Mouse (Mus musculus) heart, embryonic 15.5 days (tissue): ENCODE measurements around the gene Slc7a11. TPM values are rescaled to one million over a fixed set of nuclear protein-coding genes. Genes with fewer than 3 reads are reported as not detected.

Experiments
- ATAC-seq: fragments of 200-750 bp; cut with Nextera tagmentation; replicated peaks from 2 replicates; pipeline ENCODE4 v1.8.0; 2017; ENCODE audit warnings: low read depth, moderate TSS enrichment; ENCODE audit not compliant: insufficient number of reproducible peaks, insufficient read depth, low FRiP score
- H3K27ac ChIP-seq: fragments of 300-500 bp; sonication (generic); 2 replicates; pipeline ENCODE4 v1.5.1; 2015; ENCODE audit warnings: mild to moderate bottlenecking, inconsistent platforms
- H3K27me3 ChIP-seq: fragments of 300-500 bp; sonication (generic); 2 replicates; pipeline ENCODE4 v1.6.1; 2015; ENCODE audit warnings: inconsistent platforms
- H3K36me3 ChIP-seq: fragments of 300-500 bp; sonication (generic); 2 replicates; pipeline ENCODE4 v1.6.1; 2015; ENCODE audit warnings: mild to moderate bottlenecking, inconsistent platforms
- H3K4me1 ChIP-seq: fragments of 300-500 bp; sonication (generic); replicated peaks from 2 replicates; pipeline ENCODE4 v1.6.1; 2015; ENCODE audit warnings: inconsistent platforms
- H3K4me2 ChIP-seq: fragments of 300-500 bp; sonication (generic); 2 replicates; pipeline ENCODE4 v1.6.1; 2015; ENCODE audit warnings: inconsistent platforms, mild to moderate bottlenecking, moderate library complexity
- H3K4me3 ChIP-seq: fragments of 300-500 bp; sonication (generic); 2 replicates; pipeline ENCODE4 v1.5.1; 2015; ENCODE audit warnings: mild to moderate bottlenecking, inconsistent platforms
- H3K9ac ChIP-seq: fragments of 300-500 bp; sonication (generic); 2 replicates; pipeline ENCODE4 v1.6.1; 2015; ENCODE audit warnings: mild to moderate bottlenecking, inconsistent platforms
- H3K9me3 ChIP-seq: fragments of 300-500 bp; sonication (generic); replicated peaks from 2 replicates; pipeline ENCODE4 v1.6.1; 2016; ENCODE audit warnings: inconsistent platforms
- WGBS: fragments of 180-500 bp; shearing (Covaris S2); methylation state at CpG from one replicate; pipeline ENCODE4 v1.1.7; 2015; ENCODE audit warnings: mixed read lengths; 5-methylcytosine and 5-hydroxymethylcytosine counted together
- polyA plus RNA-seq: library from polyadenylated mRNA; unstranded; fragments of >200 nt; fragmentation: Nextera tagmentation; extraction: Ambion mirVana; gene quantifications from 2 replicates; pipeline ENCODE4 v1.2.1, GENCODE M21; 2015

The Slc7a11 gene
- polyA plus RNA-seq, 1 experiment from 2014 or later, result 0.10 TPM

- H3K4me2 ChIP-seq, result no peak overlapping the region
- H3K27me3 ChIP-seq, result no peaks in the 10 kb centered on the region
- no peaks in the 10 kb centered on the region for H3K4me1 ChIP-seq
- 42% methylated on average over 9 of the region's 9 CpGs for WGBS
- ATAC-seq, result no peak
- H3K27ac ChIP-seq, result no peak overlapping the region
- no peaks in the 10 kb centered on the region for H3K9me3 ChIP-seq
- H3K36me3 ChIP-seq, result no peaks in the 10 kb centered on the region
- H3K9ac ChIP-seq, result no peak overlapping the region
- H3K4me3 ChIP-seq, result no peak overlapping the region
These were observed 55.1 kb downstream of the Slc7a11 start for GRCm38 (mm10) chr3:50388288-50388687.

DNA sequence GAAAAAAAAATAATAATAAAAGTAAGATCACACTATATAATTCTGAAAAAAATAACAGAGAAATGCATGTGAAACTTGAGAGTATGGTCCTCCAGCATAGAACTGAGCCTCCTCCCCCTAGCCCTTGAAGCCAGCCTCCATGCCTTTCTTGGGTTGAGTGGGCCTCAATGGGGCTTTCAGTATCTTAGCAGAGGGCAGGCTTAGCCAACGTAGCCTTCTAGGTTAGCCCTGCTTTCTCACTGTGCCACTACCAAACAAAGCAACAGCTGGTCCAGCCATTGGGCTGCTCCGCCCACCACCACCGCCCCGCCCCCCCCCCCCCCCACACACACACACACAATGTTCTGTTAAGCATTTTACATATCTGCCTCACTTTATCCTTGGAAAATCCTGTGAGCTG is 56.1 kb downstream of the Slc7a11 start:
- no peak overlapping the region for H3K9ac ChIP-seq
- H3K36me3 ChIP-seq, result no peaks in the 10 kb centered on the region
- no peak for ATAC-seq
- H3K27me3 ChIP-seq, result no peaks in the 10 kb centered on the region
- no peak overlapping the region for H3K4me3 ChIP-seq
- WGBS, result 67% methylated on average over 4 of the region's 4 CpGs
- H3K4me1 ChIP-seq, result 0 out of 2 replicates have a peak, but pooled peaks cover 5% of the 10 kb centered on the region
- no peaks in the 10 kb centered on the region for H3K9me3 ChIP-seq
- H3K4me2 ChIP-seq, result no peak overlapping the region
- H3K27ac ChIP-seq, result no peak overlapping the region

DNA sequence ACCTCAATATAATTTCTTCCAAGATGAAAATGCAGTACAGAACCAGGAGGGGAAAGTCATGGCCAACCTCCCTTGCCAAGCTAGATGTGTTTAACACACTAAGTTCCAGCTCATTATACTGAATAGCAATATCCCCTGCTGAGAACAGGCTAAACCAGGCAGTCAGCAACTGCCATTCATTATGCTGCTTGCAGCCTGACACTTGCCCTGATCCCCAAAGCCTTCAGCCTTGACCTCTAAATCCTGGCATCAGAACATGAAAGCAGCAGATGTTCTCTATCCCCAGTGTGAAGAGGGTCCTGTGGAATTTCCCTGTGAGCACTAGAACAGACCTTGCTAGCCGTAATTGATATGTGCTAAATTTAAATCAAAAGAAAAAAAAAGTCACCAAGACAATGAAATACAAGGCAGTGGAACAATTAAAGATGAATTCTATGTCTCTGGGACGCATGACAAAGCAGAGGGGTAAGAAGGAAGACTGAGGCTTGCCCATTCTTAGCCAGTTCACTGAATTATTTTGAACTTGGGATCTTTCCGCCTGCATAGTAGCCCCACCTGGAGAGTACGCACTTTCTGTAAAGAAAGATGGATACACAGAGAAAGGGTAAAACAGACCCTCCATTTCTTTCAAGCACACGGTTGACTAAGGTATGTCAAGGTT is 56.7 kb downstream of the Slc7a11 start:
- Histone ChIP-seq H3K4me1 (0 out of 2 replicates have a peak, but pooled peaks cover 7% of the 10 kb centered on the region), H3K27me3 (no peaks in the 10 kb centered on the region), H3K9me3 (no peaks in the 10 kb centered on the region), H3K36me3 (no peaks in the 10 kb centered on the region), H3K27ac (no peak overlapping the region), H3K9ac (no peak overlapping the region), H3K4me2 (no peak overlapping the region), H3K4me3 (no peak overlapping the region)
- ATAC-seq, result no peak
- 79% methylated on average over 5 of the region's 5 CpGs for WGBS

DNA sequence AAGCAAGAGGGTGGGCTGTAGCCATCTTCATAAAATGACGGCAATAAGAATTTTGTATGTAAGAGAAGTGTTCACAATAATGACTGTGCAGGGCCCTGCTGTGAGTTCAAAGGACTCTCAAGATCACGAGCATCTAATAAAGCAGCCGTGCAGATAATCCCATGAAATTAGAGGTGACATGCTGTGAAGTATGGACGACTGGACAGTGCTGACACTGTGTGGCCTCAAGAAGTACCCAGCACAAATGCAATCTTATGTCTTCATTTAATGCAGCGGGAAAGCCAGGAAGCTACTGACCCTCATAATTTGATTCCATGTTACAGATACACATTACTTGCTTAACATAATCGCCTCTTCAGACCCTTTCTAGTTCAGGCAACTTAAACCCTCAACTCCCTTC is 57.3 kb downstream of the Slc7a11 start:
- no peak overlapping the region for H3K9ac ChIP-seq
- H3K36me3 ChIP-seq, result no peaks in the 10 kb centered on the region
- H3K27me3 ChIP-seq, result no peaks in the 10 kb centered on the region
- no peaks in the 10 kb centered on the region for H3K9me3 ChIP-seq
- no peak overlapping the region for H3K4me3 ChIP-seq
- no peak for ATAC-seq
- 85% methylated on average over 6 of the region's 6 CpGs for WGBS
- no peak overlapping the region for H3K4me2 ChIP-seq
- H3K4me1 ChIP-seq, result 0 out of 2 replicates have a peak, but pooled peaks cover 7% of the 10 kb centered on the region
- no peak overlapping the region for H3K27ac ChIP-seq

DNA sequence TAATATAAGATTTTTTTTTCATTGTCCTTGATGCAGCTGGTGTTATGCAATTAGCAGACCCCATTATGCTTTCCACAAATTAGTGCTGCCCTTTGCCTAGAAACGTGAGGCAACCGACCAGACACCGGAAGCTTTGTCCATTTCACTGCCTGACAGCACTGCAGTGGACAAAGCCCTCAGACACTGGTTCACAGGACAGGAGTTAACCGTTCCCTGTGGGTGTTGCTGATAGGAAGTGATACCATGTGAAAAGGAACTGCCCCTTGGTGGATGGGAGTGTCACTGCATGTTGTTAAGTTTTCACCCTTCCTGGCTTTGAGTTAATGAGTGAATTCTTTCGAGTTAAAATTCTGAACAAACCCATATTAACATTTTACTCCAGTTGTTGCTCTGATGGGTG is 60.7 kb downstream of the Slc7a11 start:
- peak overlapping the region; percentile 40; the same call in 1 of the 2 replicates for H3K27ac ChIP-seq
- no peaks in the 10 kb centered on the region for H3K27me3 ChIP-seq
- no peak for ATAC-seq
- no peak overlapping the region for H3K9ac ChIP-seq
- 0 out of 2 replicates have a peak, but pooled peaks cover 7% of the 10 kb centered on the region for H3K4me1 ChIP-seq
- peak overlapping the region; percentile 62 for H3K4me2 ChIP-seq
- WGBS, result 28% methylated on average over 5 of the region's 5 CpGs
- H3K36me3 ChIP-seq, result no peaks in the 10 kb centered on the region
- H3K9me3 ChIP-seq, result no peaks in the 10 kb centered on the region
- peak overlapping the region; percentile 52 for H3K4me3 ChIP-seq

- Histone ChIP-seq H3K36me3 (no peaks in the 10 kb centered on the region), H3K9me3 (no peaks in the 10 kb centered on the region), H3K27me3 (no peaks in the 10 kb centered on the region), H3K9ac (0 out of 2 replicates have a peak overlapping the region, but pooled peaks have one; percentile 7), H3K4me2 (peak overlapping the region; percentile 62), H3K27ac (peak overlapping the region; percentile 40; the same call in 1 of the 2 replicates), H3K4me1 (0 out of 2 replicates have a peak, but pooled peaks cover 7% of the 10 kb centered on the region), H3K4me3 (peak overlapping the region; percentile 52)
- no peak for ATAC-seq
- 22% methylated on average over 22 of the region's 22 CpGs for WGBS
These were observed 61.3 kb downstream of the Slc7a11 start for GRCm38 (mm10) chr3:50381861-50382693.

DNA sequence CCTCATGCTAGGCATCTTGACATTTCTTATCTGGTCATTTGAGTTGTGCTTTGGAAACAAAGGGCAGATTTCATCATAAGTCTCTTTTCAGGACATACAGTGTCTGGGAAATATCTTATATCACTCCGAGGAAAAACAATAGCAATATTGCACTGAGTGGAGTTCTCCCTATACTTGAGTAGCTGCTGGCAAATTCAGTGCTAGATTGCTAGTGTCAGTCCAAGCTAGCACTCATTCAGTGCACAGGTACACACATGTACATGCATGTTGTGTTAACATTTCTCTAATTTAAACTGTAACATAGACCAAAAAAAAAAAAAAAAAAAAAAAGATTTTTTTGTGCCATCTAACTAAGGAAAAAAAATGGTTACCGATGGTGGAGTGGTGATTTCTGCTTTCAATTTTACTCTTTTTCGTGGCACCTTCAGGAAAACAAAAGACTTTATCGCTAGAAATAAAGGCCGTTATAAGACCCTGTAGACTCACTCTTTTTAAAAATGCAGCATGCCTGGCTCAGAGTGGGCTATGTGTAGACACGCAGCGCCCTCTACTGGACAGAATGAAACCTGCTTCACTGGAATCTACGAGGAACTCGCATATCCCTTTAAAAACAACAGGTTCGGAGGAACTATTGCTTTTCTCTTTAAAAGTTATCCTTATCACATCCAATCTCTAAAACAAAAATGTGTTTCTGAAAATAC is 62.1 kb downstream of the Slc7a11 start:
- H3K27me3 ChIP-seq, result no peaks in the 10 kb centered on the region

DNA sequence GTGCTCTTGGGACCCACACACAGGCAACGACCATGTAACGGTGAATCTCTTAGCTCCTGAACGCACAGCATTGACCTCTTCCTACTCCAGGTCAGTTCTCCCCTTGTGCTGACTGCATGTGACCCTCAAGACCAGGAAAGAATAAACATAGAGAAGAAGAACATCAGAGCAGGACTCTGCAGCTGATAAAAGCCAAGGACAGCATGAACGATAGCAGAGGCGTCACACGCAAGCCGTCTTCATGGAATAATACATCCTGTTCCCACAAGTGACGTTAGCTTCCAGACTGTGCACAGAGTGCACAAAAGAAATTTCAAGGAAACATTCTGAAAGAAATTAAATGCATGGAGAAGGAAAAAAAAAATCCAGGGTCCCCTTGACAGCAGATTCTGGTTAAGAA is 63.5 kb downstream of the Slc7a11 start:
- H3K27me3 ChIP-seq, result no peaks in the 10 kb centered on the region
- no peak overlapping the region for H3K4me2 ChIP-seq
- 0 out of 2 replicates have a peak, but pooled peaks cover 7% of the 10 kb centered on the region for H3K4me1 ChIP-seq
- no peaks in the 10 kb centered on the region for H3K36me3 ChIP-seq
- H3K9ac ChIP-seq, result no peak overlapping the region
- H3K9me3 ChIP-seq, result no peaks in the 10 kb centered on the region
- H3K4me3 ChIP-seq, result no peak overlapping the region
- no peak for ATAC-seq
- no peak overlapping the region for H3K27ac ChIP-seq
- 58% methylated on average over 8 of the region's 8 CpGs for WGBS

More for the DNA sequence above, 62.1 kb downstream of the Slc7a11 start:
- Histone ChIP-seq H3K9ac (0 out of 2 replicates have a peak overlapping the region, but pooled peaks have one; percentile 7), H3K9me3 (no peaks in the 10 kb centered on the region), H3K36me3 (no peaks in the 10 kb centered on the region), H3K27ac (no peak overlapping the region), H3K4me2 (peak overlapping the region; percentile 62), H3K4me1 (0 out of 2 replicates have a peak, but pooled peaks cover 7% of the 10 kb centered on the region), H3K4me3 (peak overlapping the region; percentile 52)
- no peak for ATAC-seq
- WGBS, result 16% methylated on average over 10 of the region's 10 CpGs

DNA sequence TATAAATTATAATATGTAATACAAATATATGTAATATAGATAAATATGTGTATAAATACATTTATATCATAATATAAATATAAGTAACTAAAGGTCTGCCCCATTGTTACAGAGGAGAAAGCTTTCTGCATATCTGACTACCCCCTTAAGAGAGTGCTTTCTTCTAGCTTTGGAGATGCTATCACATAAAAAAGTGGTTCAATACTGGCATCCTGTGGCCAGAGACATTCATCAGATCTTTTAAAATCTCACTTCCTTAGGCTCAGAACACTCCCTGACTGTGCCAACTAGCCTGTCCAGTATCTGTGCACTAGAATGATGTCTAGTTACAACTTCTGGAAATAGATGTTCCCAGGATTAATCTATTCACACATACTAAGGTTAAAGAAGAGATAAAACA is 67.9 kb downstream of the Slc7a11 start:
- no peak for ATAC-seq
- Histone ChIP-seq H3K9me3 (no peaks in the 10 kb centered on the region), H3K4me1 (no peaks in the 10 kb centered on the region), H3K36me3 (no peaks in the 10 kb centered on the region), H3K4me2 (no peak overlapping the region), H3K27ac (no peak overlapping the region), H3K9ac (no peak overlapping the region), H3K4me3 (no peak overlapping the region), H3K27me3 (no peaks in the 10 kb centered on the region)

- no peak overlapping the region for H3K27ac ChIP-seq
- no peak overlapping the region for H3K4me3 ChIP-seq
- 75% methylated on average over 6 of the region's 6 CpGs for WGBS
These were observed 73.6 kb downstream of the Slc7a11 start for GRCm38 (mm10) chr3:50369791-50370190.

DNA sequence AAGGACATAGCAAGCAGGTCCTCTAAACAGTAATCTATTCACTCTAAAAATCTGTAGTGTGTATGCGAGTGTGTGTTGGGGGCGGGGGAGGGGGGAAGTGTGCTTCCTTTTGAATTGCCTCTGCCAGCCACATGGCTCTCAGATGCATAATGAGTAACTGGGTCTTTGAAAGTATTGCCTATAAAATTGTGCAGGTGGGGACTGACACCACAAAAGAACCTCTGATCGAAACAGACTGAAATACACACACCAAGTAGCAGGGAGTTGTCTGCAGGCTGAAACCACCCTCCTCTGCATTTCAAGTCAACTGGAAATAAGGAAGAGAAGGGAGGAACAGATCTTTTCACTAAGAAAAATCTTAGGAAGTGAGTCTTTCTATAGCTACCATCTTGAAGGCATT is 76.2 kb downstream of the Slc7a11 start:
- Histone ChIP-seq H3K4me3 (no peak overlapping the region), H3K27me3 (no peaks in the 10 kb centered on the region), H3K27ac (no peak overlapping the region), H3K9ac (no peak overlapping the region), H3K9me3 (no peaks in the 10 kb centered on the region), H3K4me1 (no peaks in the 10 kb centered on the region), H3K4me2 (no peak overlapping the region), H3K36me3 (no peaks in the 10 kb centered on the region)
- 66% methylated on average over 3 of the region's 3 CpGs for WGBS
- no peak for ATAC-seq

More at GRCm38 (mm10) chr3:50369791-50370190, 73.6 kb downstream of the Slc7a11 start:
- Histone ChIP-seq H3K9ac (no peak overlapping the region), H3K4me2 (no peak overlapping the region), H3K4me1 (no peaks in the 10 kb centered on the region), H3K36me3 (no peaks in the 10 kb centered on the region), H3K9me3 (no peaks in the 10 kb centered on the region), H3K27me3 (no peaks in the 10 kb centered on the region)
- no peak for ATAC-seq
